Mouse (Mus musculus) mesoderm, embryonic 11.5 days (tissue): Measurements from ENCODE around the gene Szt2.

Experiments
- DNase-seq: peaks from one replicate; pipeline ENCODE4 v3.0.0-alpha.2; 2012; ENCODE audit warnings: low read depth, low spot score

Szt2 gene

DNA sequence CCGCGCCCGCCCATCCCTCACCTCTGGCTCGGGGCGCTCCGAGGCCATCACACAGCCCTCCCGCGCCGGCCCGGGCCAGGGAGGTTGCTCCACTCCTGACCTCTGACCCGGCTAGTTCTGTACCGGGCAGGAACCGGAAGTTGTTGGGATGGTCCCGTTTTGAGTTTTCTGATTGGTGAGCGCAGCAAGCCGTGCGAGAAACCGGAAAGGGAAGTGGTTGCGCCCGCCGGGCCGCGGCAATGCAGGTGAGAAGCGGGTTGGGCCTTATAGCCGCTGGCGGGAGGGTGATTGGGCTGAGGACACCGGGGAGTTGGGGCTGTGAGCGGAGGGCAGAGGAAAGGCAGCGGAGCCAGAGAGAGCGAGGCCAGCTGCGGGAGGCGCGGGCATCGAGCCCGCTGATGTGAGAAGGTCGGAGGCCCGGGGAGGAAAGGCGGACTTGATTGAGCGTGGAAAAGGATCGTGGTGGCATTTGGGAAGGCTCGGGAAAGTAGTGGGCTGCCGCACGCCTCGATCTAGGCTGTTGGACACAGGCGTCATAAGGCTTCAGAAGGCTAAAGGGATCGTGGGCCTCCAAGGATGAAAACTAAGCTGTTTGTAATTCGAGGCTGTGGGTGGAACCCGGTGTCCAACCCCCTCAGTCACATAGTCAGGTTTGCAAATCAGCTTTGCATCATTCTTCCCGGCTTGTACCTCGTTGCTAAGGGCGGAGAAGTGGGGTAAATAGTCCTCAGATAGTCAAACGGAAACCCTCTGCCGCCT is at the start of gene Szt2, which contains the start of gene Med8:
Szt2 (minus strand) TSS at position 132 of the 759 bp plus-strand sequence.
Med8 (plus strand) TSS at position 196 of the 759 bp plus-strand sequence.
- peak; percentile 94 for DNase-seq

DNA sequence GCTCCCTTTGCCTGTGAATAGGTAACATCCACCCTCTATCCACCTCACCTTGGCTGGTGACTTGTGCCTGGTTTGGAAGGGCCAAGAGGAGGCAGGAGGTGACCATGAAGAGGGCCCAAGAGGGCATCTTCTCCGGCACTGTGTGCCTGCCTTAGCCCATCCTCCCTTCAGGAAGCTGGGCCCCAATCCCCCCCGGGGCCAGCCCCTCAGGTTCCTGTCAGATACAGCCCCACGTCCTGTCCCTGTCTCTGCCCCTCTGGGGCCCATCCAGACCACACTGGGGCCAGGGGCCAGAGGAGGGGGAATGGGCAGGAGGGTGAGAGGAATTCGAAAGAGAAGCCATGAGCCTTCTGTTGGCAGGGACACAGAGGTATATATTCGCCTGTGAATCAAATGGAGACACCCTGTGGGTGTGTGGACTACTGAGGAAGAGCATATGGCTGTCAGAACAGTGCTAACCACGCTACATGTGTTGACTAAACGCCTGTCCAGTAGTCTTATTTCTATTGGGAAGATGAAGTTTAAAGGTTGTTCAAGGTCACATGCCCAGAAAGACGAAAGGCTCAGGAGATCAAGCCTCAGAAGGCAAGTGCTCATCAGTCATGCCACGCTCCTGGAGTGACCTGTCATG is 48.4 kb upstream of the Szt2 start, which contains the start of gene Mpl:
Mpl (minus strand) TSS at position 169 of the 631 bp plus-strand sequence.
- DNase-seq = no peak

DNA sequence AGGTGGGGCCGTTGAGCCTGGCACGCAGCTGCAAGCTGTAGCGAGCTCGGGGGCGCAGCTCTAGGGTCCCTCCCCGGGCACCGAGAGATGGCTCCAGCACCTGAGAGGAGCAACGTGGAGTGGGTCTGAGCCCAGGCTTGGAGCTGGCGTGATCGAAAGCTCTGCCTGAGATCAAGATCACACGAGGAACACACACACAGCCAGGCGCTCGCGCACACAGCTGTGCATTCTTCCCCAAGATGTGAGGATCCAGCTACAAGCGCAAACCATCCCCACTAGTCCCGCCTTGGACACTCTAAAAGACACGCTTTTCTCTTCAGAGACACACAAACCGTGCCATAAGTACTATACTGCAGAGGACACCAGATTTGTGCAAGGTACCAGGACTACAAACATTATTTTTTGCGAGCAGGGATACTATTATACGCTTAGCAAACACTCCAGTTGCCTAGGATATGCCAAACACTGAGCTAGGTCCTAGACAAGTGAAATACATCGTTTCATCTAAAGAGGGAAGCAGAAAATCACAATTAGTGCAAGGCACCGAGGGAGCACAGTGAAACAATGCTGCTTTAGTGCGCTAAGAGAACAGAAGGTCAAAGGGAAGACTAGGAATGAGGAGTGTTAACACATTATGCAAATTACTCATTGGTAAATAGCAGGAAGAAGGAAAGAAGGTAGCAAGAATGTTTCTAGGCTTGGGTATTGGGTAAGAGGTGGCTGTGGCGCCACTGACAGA is 37.5 kb upstream of the Szt2 start:
- peak; percentile 50 for DNase-seq

DNA sequence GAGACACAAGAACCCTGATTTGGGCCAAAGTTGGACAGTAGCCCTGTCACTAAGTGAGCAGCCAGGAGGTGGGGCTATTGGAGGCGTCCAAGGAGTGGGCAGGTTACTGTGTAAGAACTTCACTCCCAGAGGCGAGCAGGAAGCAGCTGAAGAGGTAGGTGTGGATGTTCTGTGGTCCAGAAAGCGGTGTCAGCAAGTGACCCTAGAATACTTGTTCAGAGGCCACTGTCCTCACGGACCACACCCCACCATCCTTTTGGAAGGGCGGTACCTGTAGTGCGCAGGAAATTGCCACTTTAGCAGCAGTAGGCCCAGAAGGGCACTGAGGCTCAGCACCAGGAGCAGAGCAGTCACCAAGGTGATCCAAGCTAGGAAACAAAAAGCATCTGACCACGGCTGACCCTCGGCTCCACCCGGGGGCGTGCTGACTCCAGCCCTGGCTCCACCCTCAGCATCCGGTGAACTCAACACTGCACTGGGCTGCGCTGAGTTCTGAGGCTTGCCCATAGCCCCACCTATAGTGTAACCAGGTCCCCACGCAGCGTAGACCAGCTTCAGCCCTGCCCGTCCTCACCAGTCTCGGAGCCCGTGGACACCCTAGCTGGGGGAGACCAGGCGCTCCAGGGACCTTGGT is 36.8 kb upstream of the Szt2 start:
- peak; percentile 52 for DNase-seq

DNA sequence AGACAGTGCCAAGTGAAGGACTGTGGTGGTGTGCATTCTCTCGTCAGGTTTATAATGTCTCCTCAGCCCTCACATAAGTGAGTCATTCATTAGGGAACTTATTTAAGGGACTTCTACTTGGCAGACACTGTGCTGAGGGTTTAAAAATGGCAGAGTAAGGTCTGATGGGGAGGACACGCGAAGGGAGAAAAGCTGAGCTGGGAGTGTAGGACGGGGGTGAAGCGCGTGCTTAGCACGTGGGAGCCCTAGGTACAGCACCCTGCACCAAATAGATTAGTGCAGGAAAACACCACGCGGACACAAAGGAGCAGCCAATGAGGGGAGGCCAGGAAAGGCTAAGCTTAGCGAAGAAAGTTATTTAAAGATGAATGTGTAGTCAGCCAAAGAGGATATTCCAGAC is 36.0 kb upstream of the Szt2 start:
- DNase-seq = no peak

DNA sequence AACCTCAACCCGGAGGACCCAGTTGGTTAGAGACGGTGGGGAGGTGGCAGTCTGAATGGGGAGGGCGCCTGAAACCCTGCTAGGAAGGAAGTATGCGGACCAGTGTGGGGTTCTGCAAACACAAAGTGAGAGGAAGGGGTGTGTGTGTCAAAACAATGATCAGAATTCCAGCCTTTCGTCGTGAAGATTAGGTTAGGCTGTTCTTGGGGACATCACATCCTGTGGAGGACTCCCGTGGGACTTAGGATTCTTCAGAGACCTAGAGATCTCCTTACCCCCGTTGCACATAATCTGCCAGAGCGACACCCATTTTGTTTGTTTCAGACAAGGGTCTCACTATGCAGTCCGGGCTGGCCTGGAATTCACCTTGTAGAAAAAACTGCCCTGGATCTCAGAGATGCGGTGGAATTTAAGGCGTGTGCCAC is 28.8 kb upstream of the Szt2 start:
- peak; percentile 41 for DNase-seq

DNA sequence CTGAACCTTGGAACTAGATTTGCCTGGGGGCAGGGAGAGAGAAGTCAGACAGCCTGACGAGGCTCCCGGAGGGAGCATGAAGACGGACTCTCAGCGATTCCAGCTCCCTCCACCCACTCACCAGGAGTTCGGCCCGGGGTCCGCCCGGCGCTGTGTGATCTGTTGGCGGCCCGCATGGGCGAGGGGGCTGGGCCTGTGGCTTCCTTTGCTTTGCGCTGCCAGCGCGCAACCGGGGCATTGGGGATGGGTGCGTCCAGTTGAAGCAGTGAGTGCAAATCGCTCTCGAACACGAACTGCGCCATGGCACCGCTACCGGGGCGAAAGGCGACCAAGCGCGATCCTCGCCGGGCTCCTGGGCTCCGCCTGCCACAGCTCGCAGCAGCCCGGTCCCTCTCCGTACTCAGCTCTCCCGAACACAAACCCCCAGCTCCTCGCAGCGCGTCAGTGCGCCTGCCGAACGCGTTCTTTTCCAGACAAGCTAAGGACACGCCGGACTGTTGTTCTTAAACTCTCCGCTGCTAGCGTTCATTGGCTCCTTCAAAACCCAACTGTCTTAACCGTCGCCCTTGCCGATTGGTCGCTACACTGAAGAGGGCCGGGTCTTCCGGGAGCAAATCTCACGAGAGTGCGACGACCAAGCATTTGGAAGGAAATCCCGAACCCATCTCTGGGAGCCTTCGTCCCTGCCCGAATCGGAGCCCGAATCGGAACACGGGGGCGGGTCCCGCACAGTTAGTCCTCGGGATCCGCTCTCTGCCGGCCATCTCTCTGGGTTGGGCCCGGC is 27.9 kb upstream of the Szt2 start, which contains the start of gene Cdc20:
Cdc20 (minus strand) TSS at position 533 of the 784 bp plus-strand sequence.
- DNase-seq = peak; percentile 98

DNA sequence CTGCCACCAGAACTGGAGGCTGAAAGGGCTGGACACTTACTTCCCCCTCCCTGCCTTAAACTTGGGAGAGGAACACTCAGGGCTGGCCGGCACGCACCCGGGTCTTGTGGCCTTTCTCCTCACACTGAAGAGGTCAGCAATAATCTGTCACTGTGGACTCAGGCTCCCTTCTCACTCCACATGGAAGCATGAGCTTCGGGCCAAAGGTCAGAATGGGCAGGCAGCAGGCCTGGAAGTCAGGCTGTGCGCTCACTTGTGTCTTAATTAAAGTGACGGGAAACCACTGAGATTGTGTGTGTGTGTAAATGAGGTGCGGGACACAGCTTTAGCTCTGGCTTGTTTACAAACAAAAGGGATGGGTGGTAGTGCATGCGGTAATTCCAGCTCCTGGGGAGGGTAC is 23.3 kb upstream of the Szt2 start:
- DNase-seq = no peak

DNA sequence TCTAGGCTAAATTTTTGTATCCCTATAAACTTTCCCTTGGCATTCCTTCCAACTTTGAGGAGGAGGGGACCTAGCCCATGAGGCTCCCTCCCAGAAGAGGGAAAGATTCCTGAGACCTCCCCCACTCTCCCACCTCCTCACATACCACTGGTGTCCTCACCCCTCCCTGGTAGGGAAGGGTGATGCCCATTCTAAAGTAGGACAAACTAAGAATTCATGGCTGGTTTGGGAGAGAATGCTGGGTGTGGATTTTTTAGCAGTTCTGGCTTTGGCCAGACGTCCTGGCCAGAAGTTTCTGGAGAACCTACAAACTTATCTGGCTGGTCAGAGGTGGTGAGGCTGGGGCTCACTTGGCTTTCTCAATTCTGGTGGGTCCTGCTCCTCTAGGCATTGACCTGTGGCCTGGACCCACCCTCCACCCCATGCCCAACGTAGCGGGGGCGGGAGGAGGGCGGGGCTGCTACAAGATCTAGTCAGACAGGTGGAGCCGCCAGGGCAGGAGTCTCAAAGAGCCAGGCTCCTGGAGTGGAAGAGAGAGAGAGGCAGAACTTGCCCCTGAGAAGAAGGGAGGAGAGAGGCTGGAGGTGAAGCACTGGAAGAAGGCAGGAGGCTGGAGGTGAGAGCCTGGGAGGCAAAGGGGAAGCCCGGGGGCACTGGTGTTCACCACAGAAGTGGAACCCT is 20.3 kb upstream of the Szt2 start:
- no peak for DNase-seq

DNA sequence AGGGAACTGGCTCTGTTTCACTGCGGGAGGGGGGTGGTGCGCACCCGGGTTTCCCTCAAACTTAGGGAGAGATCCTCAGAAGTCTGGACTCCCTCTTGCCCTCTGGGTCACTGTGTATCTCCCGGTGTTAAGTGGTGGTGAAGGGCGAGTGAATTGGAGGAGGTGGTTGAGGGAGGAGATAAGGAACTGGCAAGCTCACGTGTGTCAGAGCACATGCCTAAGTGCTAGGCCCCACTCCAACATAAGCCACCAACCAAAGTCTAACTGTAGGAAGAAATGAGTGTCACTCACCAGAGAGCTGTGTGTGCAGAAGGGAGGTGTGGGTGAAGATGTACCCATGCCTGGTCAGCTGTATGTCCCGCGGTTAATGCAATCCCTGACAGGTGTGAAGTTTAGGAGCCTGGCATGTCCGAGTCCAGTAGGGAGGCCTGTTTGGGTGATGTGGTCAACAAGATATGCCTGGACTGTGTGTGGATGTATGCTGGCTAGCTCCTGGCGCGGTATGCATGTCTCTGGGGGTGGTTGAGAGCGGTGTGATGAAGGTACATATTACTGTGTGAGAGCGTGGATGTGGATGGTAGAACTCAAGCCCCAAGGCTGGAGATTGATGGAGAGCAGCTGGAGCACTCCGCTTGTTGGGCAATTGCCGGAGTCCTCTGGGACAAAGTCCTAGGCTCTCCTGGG is 19.6 kb upstream of the Szt2 start:
- peak; percentile 9 for DNase-seq

DNA sequence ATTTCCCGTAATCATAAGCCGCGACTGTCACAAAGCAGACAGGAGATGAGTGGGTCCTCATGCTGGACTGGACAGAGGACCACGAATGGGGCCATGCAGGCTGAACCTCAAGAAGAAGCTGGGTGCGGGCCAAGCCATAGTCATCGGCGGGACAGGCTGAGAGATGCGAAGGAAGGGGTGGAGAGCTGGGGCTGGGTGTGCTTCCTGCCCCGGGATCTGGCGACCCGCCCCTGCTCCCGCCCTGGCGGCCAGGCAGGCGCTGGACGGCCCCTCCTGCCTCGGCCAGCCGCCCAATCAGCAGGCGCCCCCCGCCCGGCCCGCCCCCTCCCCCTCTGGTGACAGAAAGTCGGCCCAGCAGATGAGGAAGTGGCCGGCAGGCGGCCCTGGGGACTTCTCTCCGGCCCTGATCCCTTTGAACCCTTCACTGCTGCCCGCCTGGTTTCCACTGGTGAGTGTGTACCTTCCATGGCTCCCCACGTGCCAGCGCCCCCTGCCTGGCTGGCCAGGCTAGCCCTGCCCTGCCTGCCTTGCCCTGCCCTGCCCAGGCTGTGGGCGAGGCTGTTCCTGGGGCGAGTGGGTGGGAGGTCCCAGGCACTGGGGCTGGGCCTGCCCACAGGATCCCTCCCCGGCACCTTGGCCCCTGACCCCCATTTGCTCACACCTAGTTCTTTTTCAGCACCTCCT is 18.8 kb upstream of the Szt2 start, which contains the start of gene Elovl1:
Elovl1 (plus strand) TSS at position 326 of the 684 bp plus-strand sequence.
- DNase-seq = peak; percentile 88

DNA sequence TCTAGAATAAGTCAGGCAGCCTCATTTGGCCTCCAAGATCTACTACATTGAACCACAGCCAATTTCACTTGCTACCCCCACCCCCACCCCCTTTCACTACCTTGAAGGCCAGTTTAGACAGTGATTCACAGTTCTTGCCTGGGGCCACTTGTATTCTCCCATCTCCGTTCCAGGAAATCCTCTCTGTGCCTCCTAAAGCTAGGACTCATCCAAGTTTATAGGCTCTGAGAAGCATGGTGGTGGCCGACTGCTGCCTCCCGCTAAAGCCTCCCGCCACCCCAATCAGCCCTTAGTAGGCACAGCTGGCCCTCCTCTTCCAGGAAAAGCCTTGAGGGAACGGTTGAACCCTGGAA is 18.3 kb upstream of the Szt2 start:
- no peak for DNase-seq

DNA sequence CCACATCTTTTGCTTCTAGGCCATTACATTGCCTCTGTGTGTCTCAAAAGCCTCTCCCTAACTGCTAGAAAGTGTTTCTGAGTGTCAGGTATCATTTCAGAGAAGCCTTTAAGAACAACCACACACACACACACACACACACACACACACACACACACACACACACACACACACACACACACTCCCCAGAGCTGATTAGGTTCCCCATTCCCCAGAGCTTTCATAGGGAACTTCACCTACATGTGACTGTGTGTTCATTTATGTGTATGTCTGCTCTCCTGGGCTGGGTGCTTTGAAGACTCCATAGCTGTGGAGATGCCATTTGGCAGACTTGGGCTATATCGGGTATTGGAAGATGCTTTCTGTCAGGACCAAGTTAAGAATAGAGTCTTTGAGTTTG is 16.3 kb upstream of the Szt2 start:
- DNase-seq = no peak

DNA sequence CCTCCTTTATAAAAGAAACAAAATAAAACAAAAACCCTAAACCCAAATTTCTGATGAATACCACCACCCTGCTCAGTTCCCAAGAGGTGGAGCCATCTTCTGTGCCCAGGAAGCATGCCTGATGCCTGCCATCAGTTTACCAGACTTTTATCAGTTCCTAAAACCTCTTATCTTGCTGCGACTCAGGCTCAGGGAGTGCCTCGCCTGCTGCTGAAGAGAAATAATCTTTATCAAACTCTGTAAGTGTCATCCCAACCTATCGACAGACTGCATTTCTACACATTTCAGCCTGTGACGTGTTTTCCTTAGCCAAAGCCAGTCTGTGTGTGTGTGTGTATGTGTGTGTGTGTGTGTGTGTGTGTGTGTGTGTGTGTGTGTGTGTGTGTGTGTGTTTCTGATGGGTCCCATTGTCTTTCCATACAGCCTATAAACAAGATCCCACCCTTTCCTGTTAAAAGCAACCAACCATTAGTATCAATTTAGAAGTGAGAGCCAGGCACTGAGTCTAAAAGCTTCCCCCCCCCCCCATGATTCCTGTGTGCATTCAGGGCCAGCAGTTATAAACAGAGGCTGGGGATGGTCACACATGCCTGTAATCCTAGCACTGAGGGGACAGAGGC is 15.6 kb upstream of the Szt2 start:
- DNase-seq = no peak

DNA sequence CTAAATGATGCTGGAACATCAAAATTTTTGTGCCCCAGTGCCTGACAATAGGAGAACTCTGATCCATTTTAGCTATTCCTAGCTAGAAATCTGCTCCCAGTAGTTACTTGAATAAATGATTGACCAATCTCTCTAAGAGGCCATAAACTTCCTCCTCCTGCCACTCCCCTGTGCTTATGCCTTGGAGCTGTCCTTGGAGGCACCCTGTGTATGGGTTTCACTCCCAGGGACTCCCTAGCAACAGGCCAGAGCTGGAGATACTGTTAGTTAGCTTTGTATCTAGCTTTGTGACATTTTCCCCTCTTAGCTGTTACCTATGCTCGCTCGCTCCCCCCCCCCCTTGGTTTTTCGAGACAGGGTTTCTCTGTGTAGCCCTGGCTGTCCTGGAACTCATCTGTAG is 12.3 kb upstream of the Szt2 start:
- no peak for DNase-seq

DNA sequence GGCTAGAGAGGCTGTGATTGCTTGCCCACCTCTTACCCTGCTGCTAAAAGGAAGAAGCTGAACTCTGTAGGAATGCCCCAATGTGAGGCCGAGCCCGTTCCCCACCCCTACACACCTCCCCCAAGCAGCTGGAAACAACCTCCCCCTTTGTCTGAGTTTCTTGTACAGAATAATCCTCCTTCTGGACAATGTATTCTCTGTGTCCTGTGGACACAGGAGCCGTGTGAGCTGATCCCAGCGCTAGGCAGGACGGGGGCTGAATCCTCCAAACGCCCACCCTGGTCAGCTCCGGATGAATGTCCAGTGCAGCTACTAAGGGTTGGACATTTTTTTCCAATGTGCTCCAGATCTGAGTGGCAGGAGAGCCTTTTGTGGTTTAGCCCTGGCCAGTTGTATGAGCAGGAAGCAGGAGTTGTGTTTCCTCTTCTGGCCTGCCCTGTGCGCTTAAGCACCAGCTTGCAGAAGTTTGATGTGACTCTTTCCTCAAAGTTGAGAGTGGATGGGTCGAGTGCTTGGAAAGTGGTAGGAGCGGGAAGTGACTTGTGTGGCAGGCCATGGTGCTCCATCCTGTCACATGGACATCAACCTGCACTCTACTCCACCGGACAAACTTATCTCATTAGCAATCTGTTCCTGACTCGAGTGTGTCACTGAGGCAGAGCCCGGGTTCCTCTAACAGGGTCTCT is 8.2 kb upstream of the Szt2 start:
- no peak for DNase-seq

DNA sequence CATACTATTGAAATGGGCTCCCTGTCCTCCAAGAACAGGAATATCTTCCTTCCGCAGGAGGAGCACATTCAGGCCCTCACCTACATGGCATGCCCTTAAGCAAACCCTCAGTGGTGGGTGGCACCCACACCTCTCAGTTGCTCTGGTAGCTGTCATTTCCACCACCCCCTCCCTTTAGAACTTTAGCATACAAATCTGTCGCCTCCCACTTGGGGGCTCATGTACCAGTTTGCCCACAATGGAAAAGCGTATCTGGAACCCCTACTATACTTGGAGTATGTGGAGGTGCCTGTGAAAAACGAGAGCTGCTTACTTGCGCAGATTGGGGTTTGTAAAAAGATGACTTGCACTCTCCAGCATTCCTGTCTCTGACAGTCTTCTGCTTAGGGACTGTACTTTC is 7.3 kb upstream of the Szt2 start:
- DNase-seq = no peak

DNA sequence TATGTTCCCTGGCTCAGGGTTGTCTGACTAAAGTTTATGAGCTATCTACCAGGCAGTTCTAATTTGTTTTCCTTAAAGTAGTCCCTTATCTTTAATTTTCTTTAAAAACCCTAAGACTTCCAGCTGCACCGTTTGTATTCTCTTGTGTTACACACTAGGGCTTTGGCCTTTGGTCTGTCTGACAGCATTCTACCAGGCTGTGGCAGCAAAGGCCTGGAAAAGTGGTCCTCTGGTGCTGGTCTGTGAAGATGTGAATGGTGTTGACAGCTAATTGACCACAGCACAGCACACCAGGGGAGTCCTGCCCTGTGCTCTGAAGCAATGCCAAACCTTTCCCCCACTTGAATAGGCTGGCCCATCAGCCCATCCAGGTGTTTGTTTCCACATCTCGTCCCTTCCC is 6.7 kb upstream of the Szt2 start:
- DNase-seq = no peak
